In the genomic region with DNA sequence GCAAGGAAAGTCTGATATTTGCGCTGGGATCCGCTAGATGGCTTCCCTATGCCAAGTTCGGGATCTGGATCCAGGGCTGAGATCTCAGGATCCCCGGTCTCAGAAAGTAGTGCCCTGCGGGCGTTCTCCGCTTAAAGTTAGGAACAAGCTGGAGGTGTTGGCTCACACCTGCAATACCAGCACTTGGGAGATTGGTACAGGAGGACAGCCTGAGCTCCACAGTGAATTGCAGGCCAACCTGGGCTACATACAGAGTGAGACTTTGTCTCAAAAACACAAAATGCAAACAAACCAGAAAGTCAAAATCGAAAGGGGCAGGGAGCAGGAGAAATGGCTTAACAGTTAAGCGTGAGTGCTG, we compare ENCODE assay signal across 9 mouse cellular contexts. TPM values are rescaled to one million over a fixed set of nuclear protein-coding genes. Genes with fewer than 3 reads are reported as not detected.
DNase-seq lines count a peak whose midpoint lies in the region; ATAC-seq lines count a peak whose summit lies in the region.
"Had no signal": no experiment of that assay in that cellular context is flagged by ENCODE, and none has a peak within 500 bp of the region (broad histone marks: within the 10 kb centered on the region; RNA-seq: fewer than 3 reads in every experiment).

No protein-coding gene starts in this region.

- H3K36me3 ChIP-seq in kidney, embryonic 14.5 days (ENCODE audit: control insufficient read depth, insufficient read depth, low read length) = no peaks in the 10 kb centered on the region
- H3K36me3 ChIP-seq in embryonic facial prominence, embryonic 11.5 days (replicated peaks; ENCODE audit: control insufficient read depth, insufficient read depth, low read depth, low read length) = no peaks in the 10 kb centered on the region
- no peaks in the 10 kb centered on the region for H3K36me3 ChIP-seq in hindbrain, embryonic 15.5 days
- no peaks in the 10 kb centered on the region for H3K36me3 ChIP-seq in midbrain, embryonic 14.5 days (ENCODE audit: control insufficient read depth, insufficient read depth, low read length)

- no peak for DNase-seq in kidney, adult 9 months
- no peak for DNase-seq in embryonic facial prominence, embryonic 11.5 days (ENCODE audit: low spot score)
- no peak for DNase-seq in midbrain, embryonic 14.5 days
- no peak for DNase-seq in left cerebral cortex, postnatal 36 days (ENCODE audit: low spot score in 2 of 2)
- DNase-seq in spleen, postnatal 36 days (ENCODE audit: low spot score in 2 of 2) = no peak

- 21% methylated on average over 9 of the region's 9 CpGs for WGBS in kidney, embryonic 14.5 days
- WGBS in embryonic facial prominence, embryonic 11.5 days = 18% methylated on average over 9 of the region's 9 CpGs
- 15% methylated on average over 9 of the region's 9 CpGs for WGBS in hindbrain, embryonic 15.5 days
- WGBS in midbrain, embryonic 14.5 days = 18% methylated on average over 9 of the region's 9 CpGs

- peak overlapping the region; percentile 50 for H3K4me3 ChIP-seq in kidney, embryonic 14.5 days (ENCODE audit: low read length)
- H3K4me3 ChIP-seq in embryonic facial prominence, embryonic 11.5 days (ENCODE audit: low read depth, low read length) = peak overlapping the region; percentile 49
- peak overlapping the region; percentile 54 for H3K4me3 ChIP-seq in hindbrain, embryonic 15.5 days
- H3K4me3 ChIP-seq in midbrain, embryonic 14.5 days (replicated peaks; ENCODE audit: low read depth, low read length) = peak overlapping the region; percentile 49

- peak; percentile 48; the same call in 1 of the 2 replicates for ATAC-seq in kidney, embryonic 14.5 days (ENCODE audit: low FRiP score, low TSS enrichment)
- peak; percentile 16; the same call in 1 of the 2 replicates for ATAC-seq in embryonic facial prominence, embryonic 11.5 days (replicated peaks; ENCODE audit: insufficient number of reproducible peaks, low FRiP score, low TSS enrichment, low read depth)
- ATAC-seq in hindbrain, embryonic 15.5 days (ENCODE audit: low FRiP score, low read depth) = no peak
- ATAC-seq in midbrain, embryonic 14.5 days (ENCODE audit: low FRiP score, low TSS enrichment) = no peak
- ATAC-seq in erythroblast, adult 5-6 weeks (replicated peaks; ENCODE audit: low FRiP score, poor library complexity, severe bottlenecking) = no peak

- H3K27me3 ChIP-seq in kidney, embryonic 14.5 days (ENCODE audit: control insufficient read depth, insufficient read depth, low read length) = peaks cover 30% of the 10 kb centered on the region
- H3K27me3 ChIP-seq in embryonic facial prominence, embryonic 11.5 days (ENCODE audit: control insufficient read depth, insufficient read depth, low read length) = peaks cover 22% of the 10 kb centered on the region
- peaks cover 2% of the 10 kb centered on the region; the same call in 1 of the 2 replicates for H3K27me3 ChIP-seq in hindbrain, embryonic 15.5 days
- H3K27me3 ChIP-seq in midbrain, embryonic 14.5 days (ENCODE audit: control insufficient read depth, insufficient read depth, low read length) = peaks cover 14% of the 10 kb centered on the region; the same call in 1 of the 2 replicates

- H3K4me2 ChIP-seq in kidney, embryonic 14.5 days (replicated peaks; ENCODE audit: low read depth, low read length) = peak overlapping the region; percentile 94
- H3K4me2 ChIP-seq in embryonic facial prominence, embryonic 11.5 days (ENCODE audit: low read depth, low read length) = peak overlapping the region; percentile 95
- peak overlapping the region; percentile 64 for H3K4me2 ChIP-seq in hindbrain, embryonic 15.5 days
- H3K4me2 ChIP-seq in midbrain, embryonic 14.5 days (ENCODE audit: low read length) = peak overlapping the region; percentile 78

- 0 out of 2 replicates have a peak, but pooled peaks cover 2% of the 10 kb centered on the region for H3K4me1 ChIP-seq in kidney, embryonic 14.5 days (ENCODE audit: control insufficient read depth, insufficient read depth, low read length)
- no peaks in the 10 kb centered on the region for H3K4me1 ChIP-seq in embryonic facial prominence, embryonic 11.5 days (ENCODE audit: control insufficient read depth, insufficient read depth, low read length)
- peaks cover 17% of the 10 kb centered on the region for H3K4me1 ChIP-seq in hindbrain, embryonic 15.5 days (replicated peaks)
- no peaks in the 10 kb centered on the region; the same call in 1 of the 2 replicates for H3K4me1 ChIP-seq in midbrain, embryonic 14.5 days (ENCODE audit: control insufficient read depth, insufficient read depth, low read length)

- no peak overlapping the region for H3K27ac ChIP-seq in kidney, embryonic 14.5 days (ENCODE audit: low read depth, low read length)
- H3K27ac ChIP-seq in embryonic facial prominence, embryonic 11.5 days (replicated peaks; ENCODE audit: low read depth, low read length) = no peak overlapping the region
- H3K27ac ChIP-seq in hindbrain, embryonic 15.5 days (replicated peaks) = peak overlapping the region; percentile 92
- peak overlapping the region; percentile 86 for H3K27ac ChIP-seq in midbrain, embryonic 14.5 days (replicated peaks; ENCODE audit: low read depth, low read length)

- peak overlapping the region; percentile 53; the same call in 1 of the 2 replicates for H3K9ac ChIP-seq in kidney, embryonic 14.5 days (ENCODE audit: low read depth, low read length)
- peak overlapping the region; percentile 52 for H3K9ac ChIP-seq in embryonic facial prominence, embryonic 11.5 days (replicated peaks; ENCODE audit: low read length)
- H3K9ac ChIP-seq in hindbrain, embryonic 15.5 days = peak overlapping the region; percentile 73
- peak overlapping the region; percentile 63 for H3K9ac ChIP-seq in midbrain, embryonic 14.5 days (replicated peaks; ENCODE audit: low read length)

- intact Hi-C loops in left cerebral cortex, postnatal 36 days (cut with DNase I) = no loop called here

- H3K9me3 ChIP-seq in kidney, embryonic 14.5 days (ENCODE audit: control insufficient read depth, low read length) = no peaks in the 10 kb centered on the region
- no peaks in the 10 kb centered on the region for H3K9me3 ChIP-seq in embryonic facial prominence, embryonic 11.5 days (replicated peaks; ENCODE audit: control insufficient read depth, low read length)
- H3K9me3 ChIP-seq in hindbrain, embryonic 15.5 days = no peaks in the 10 kb centered on the region
- no peaks in the 10 kb centered on the region for H3K9me3 ChIP-seq in midbrain, embryonic 14.5 days (ENCODE audit: control insufficient read depth, low read length)

RNA-seq across cellular contexts. Expression of gene Mmel1, which starts 12.9 kb away (rescaled TPM):
- not detected in 2 replicates for polyA plus RNA-seq in kidney, embryonic 14.5 days (2014; fragmentation: Nextera tagmentation; extraction: Ambion mirVana)
- polyA plus RNA-seq in embryonic facial prominence, embryonic 11.5 days (2014; fragmentation: Nextera tagmentation; extraction: Ambion mirVana) = 0.28 and 0.54 TPM in 2 replicates
- 0.45 and 0.86 TPM in 2 replicates for polyA plus RNA-seq in hindbrain, embryonic 15.5 days (2015; fragmentation: Nextera tagmentation; extraction: Ambion mirVana)
- polyA plus RNA-seq in midbrain, embryonic 14.5 days (2014; fragmentation: Nextera tagmentation; extraction: Ambion mirVana) = 0.50 and 0.53 TPM in 2 replicates
- total RNA-seq in left cerebral cortex, postnatal 36 days (2021) = under 1 TPM; 0.49 to 1.00 TPM
- 1.0 and 4.0 TPM in 2 replicates for total RNA-seq in erythroblast, adult 5-6 weeks (2015; ENCODE audit: low replicate concordance)
- total RNA-seq in erythroblast, adult 5-6 weeks (2017; ENCODE audit: low replicate concordance) = 7.1 and 9.9 TPM in 2 replicates

RNA-seq across cellular contexts. Expression of gene Ttc34, which starts 19.2 kb away (rescaled TPM):
- 0.24 and 0.31 TPM in 2 replicates for polyA plus RNA-seq in kidney, embryonic 14.5 days (2014; fragmentation: Nextera tagmentation; extraction: Ambion mirVana)
- polyA plus RNA-seq in embryonic facial prominence, embryonic 11.5 days (2014; fragmentation: Nextera tagmentation; extraction: Ambion mirVana) = 0.32 and 0.58 TPM in 2 replicates
- 1.2 and 2.0 TPM in 2 replicates for polyA plus RNA-seq in hindbrain, embryonic 15.5 days (2015; fragmentation: Nextera tagmentation; extraction: Ambion mirVana)
- 1.8 TPM in 2 replicates for polyA plus RNA-seq in midbrain, embryonic 14.5 days (2014; fragmentation: Nextera tagmentation; extraction: Ambion mirVana)
- total RNA-seq in left cerebral cortex, postnatal 36 days (2021) = 1 to 10 TPM; 3.1 to 3.6 TPM
- not detected in 2 replicates for total RNA-seq in erythroblast, adult 5-6 weeks (2015; ENCODE audit: low replicate concordance)
- total RNA-seq in erythroblast, adult 5-6 weeks (2017; ENCODE audit: low replicate concordance) = not detected in 2 replicates
- total RNA-seq: MEL had no signal

RNA-seq across cellular contexts. Expression of gene Fam213b, which starts 42.5 kb away (rescaled TPM):
- polyA plus RNA-seq in kidney, embryonic 14.5 days (2014; fragmentation: Nextera tagmentation; extraction: Ambion mirVana) = 37.6 and 39.1 TPM in 2 replicates
- polyA plus RNA-seq in embryonic facial prominence, embryonic 11.5 days (2014; fragmentation: Nextera tagmentation; extraction: Ambion mirVana) = 45.7 and 46.9 TPM in 2 replicates
- 64.2 and 67.1 TPM in 2 replicates for polyA plus RNA-seq in hindbrain, embryonic 15.5 days (2015; fragmentation: Nextera tagmentation; extraction: Ambion mirVana)
- polyA plus RNA-seq in midbrain, embryonic 14.5 days (2014; fragmentation: Nextera tagmentation; extraction: Ambion mirVana) = 52.1 and 53.2 TPM in 2 replicates
- 10 to 100 TPM; 51.1 to 68.5 TPM for total RNA-seq in left cerebral cortex, postnatal 36 days (2021)
- total RNA-seq in erythroblast, adult 5-6 weeks (2015; ENCODE audit: low replicate concordance) = 3.6 and 8.8 TPM in 2 replicates
- total RNA-seq in erythroblast, adult 5-6 weeks (2017; ENCODE audit: low replicate concordance) = 2.3 and 2.5 TPM in 2 replicates
- total RNA-seq: MEL had no signal

Comparison
In these comparisons a context has a peak if more than half of its experiments do, and no peak if none do; other contexts are left out.
1. ATAC-seq: peak in kidney, embryonic 14.5 days (single experiment) and embryonic facial prominence, embryonic 11.5 days (single experiment); none in hindbrain, embryonic 15.5 days (single experiment), midbrain, embryonic 14.5 days (single experiment) and erythroblast, adult 5-6 weeks (single experiment).
2. H3K27ac ChIP-seq: peak in hindbrain, embryonic 15.5 days (single experiment) and midbrain, embryonic 14.5 days (single experiment); none in kidney, embryonic 14.5 days (single experiment) and embryonic facial prominence, embryonic 11.5 days (single experiment).
3. Peak in every context shown above with its lines, with median percentiles within 50 percentile points of each other: H3K4me2 ChIP-seq, H3K4me3 ChIP-seq and H3K9ac ChIP-seq.